Mouse (Mus musculus) MEL (cell line): ENCODE measurements around the gene Zfp408.
"Not testable (repeated sequence)": the region's sequence is repeated elsewhere in the genome, so short reads cannot be mapped to it uniquely, and the experiment has no call there.

Experiments used
- CTCF ChIP-seq, 3 experiments: IDR thresholded peaks in 2 of 3; conservative IDR thresholded peaks in 1 of 3; 2 replicates each; pipeline ENCODE4 v1.5.1; 2011 to 2012; ENCODE audit warnings: low read length in 3 of 3, low read depth in 2 of 3, mild to moderate bottlenecking in 2 of 3, improper control_type of control experiment in 1 of 3, inconsistent platforms in 1 of 3, mixed read lengths in 1 of 3, moderate library complexity in 1 of 3; ENCODE audit not compliant: control insufficient read depth in 1 of 3, insufficient read depth in 1 of 3, poor library complexity in 1 of 3, severe bottlenecking in 1 of 3
- ELF1 ChIP-seq: IDR thresholded peaks from 2 replicates; pipeline ENCODE4 v1.6.1; 2014; ENCODE audit warnings: low read depth, mild to moderate bottlenecking, inconsistent platforms, low read length, improper control_type of control experiment, moderate library complexity
- EP300 ChIP-seq, 2 experiments: IDR thresholded peaks; 2 replicates each; pipeline ENCODE4 v1.6.1; 2011; ENCODE audit warnings: improper control_type of control experiment in 2 of 2, low read length in 2 of 2, low read depth in 1 of 2, mild to moderate bottlenecking in 1 of 2
- MAZ ChIP-seq: IDR thresholded peaks from 2 replicates; pipeline ENCODE4 v1.6.1; 2012; ENCODE audit warnings: low read depth, mild to moderate bottlenecking, inconsistent platforms, low read length, improper control_type of control experiment
- MYC ChIP-seq: IDR thresholded peaks from 2 replicates; pipeline ENCODE4 v1.6.1; 2011; ENCODE audit warnings: low read depth, mild to moderate bottlenecking, low read length, improper control_type of control experiment, moderate library complexity
- POLR2A ChIP-seq, 2 experiments: IDR thresholded peaks; 2 replicates each; pipeline ENCODE4 v1.6.1; 2011 to 2012; ENCODE audit warnings: low read length in 2 of 2, mild to moderate bottlenecking in 2 of 2, control low read depth in 1 of 2, improper control_type of control experiment in 1 of 2, low read depth in 1 of 2, moderate library complexity in 1 of 2; ENCODE audit not compliant: control insufficient read depth in 1 of 2, insufficient read depth in 1 of 2, poor library complexity in 1 of 2
- TAL1 ChIP-seq: IDR thresholded peaks from 2 replicates; pipeline ENCODE4 v1.6.1; 2012; ENCODE audit warnings: mild to moderate bottlenecking, inconsistent platforms, low read length, moderate library complexity, mixed read lengths
- TCF12 ChIP-seq: IDR thresholded peaks from 2 replicates; pipeline ENCODE4 v1.6.1; 2014; ENCODE audit warnings: low read depth, mild to moderate bottlenecking, inconsistent platforms, low read length, improper control_type of control experiment, moderate library complexity
- USF1 ChIP-seq: IDR thresholded peaks from 2 replicates; pipeline ENCODE4 v1.6.1; 2014; ENCODE audit warnings: low read depth, mild to moderate bottlenecking, inconsistent platforms, low read length, improper control_type of control experiment, moderate library complexity
- ZKSCAN1 ChIP-seq: IDR thresholded peaks from 2 replicates; pipeline ENCODE4 v1.6.1; 2012; ENCODE audit warnings: low read depth, mild to moderate bottlenecking, inconsistent platforms, low read length, improper control_type of control experiment, moderate library complexity

GRCm38 (mm10) chr2:91623366-91623765 is 26.2 kb downstream of the Zfp408 start:
- TF ChIP-seq TCF12; CTCF (IDR thresholded peaks at IDR 0.05 in 2 of 3, conservative IDR thresholded peaks at IDR 0.05 in 1 of 3; ENCODE audit: control insufficient read depth in 1 of 3, insufficient read depth in 1 of 3, low read depth in 2 of 3, low read length in 3 of 3, poor library complexity in 1 of 3, severe bottlenecking in 1 of 3); EP300 (IDR thresholded peaks at IDR 0.05; ENCODE audit: low read depth in 1 of 2, low read length in 2 of 2); MAZ; POLR2A (IDR thresholded peaks at IDR 0.05; ENCODE audit: control insufficient read depth in 1 of 2, insufficient read depth in 1 of 2, low read depth in 1 of 2, low read length in 2 of 2, poor library complexity in 1 of 2); TAL1; ZKSCAN1; ELF1; USF1; MYC: not testable (repeated sequence)
